8 mouse cellular contexts compared by ENCODE assay signal in the genomic region with DNA sequence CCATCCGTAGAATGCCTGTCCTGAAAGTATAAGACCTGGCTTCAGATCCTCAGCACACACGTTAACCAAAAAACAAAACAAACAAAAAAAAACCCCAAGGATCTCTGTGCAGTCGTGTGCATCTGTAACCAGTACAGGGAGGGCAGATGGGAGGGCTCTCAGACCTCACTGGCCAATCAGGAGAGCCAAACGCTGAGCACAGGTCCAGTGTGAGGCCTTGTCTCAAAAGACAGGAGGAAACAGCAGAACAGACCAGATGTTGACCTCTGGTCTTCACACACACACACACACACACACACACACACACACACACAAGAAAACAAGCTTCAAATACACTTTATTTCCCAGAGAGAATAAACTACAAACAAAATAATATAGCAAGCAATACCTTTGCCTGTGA. TPM values are rescaled to one million over a fixed set of nuclear protein-coding genes. Genes with fewer than 3 reads are reported as not detected.
DNase-seq lines count a peak whose midpoint lies in the region; ATAC-seq and TF ChIP-seq lines count a peak whose summit lies in the region.
"Had no signal": no experiment of that assay in that cellular context is flagged by ENCODE, and none has a peak within 500 bp of the region (broad histone marks: within the 10 kb centered on the region; RNA-seq: fewer than 3 reads in every experiment).

No protein-coding gene starts in this region.

- DNase-seq in lung, postnatal 10 days = peak; percentile 19
- no peak for DNase-seq in lung, adult 2 months
- peak; percentile 59 for DNase-seq in adrenal gland, postnatal 10 days
- DNase-seq in kidney, adult 9 months = peak; percentile 84
- peak; percentile 24 for DNase-seq in skeletal muscle tissue, adult 2 months (ENCODE audit: low read depth, low spot score)
- no peak for DNase-seq in B cell, adult 2 months

- no peak for TF ChIP-seq POLR2A in lung, adult 2 months (IDR thresholded peaks at IDR 0.05; ENCODE audit: borderline replicate concordance, extremely low read depth, low read depth, low read length)

- peaks cover 3% of the 10 kb centered on the region for H3K4me1 ChIP-seq in lung, adult 2 months (ENCODE audit: control insufficient read depth, insufficient read depth, low read length)

- no peak for ATAC-seq in CD4-positive, CD25-positive, alpha-beta regulatory T cell, adult 4 months

- WGBS in lung, adult 2 months = 43% methylated on average over 4 of the region's 4 CpGs

- H3K4me3 ChIP-seq in lung, adult 2 months (replicated peaks; ENCODE audit: extremely low read depth, low read depth, low read length) = no peak overlapping the region
- H3K4me3 ChIP-seq: limb, embryonic 13.5 days had no signal

- no peak for TF ChIP-seq CTCF in lung, adult 2 months (IDR thresholded peaks at IDR 0.05; ENCODE audit: insufficient read depth, low read length)

RNA-seq across cellular contexts. Expression of gene Ppp2r5e, which starts 3.4 kb away (rescaled TPM):
- polyA plus RNA-seq in lung, adult 2 months (2012; rRNA removed) = 13.8 and 23.3 TPM in 2 replicates
- 10 to 100 TPM; 38.1 to 41.3 TPM for total RNA-seq in adrenal gland, postnatal 10 days (2021)
- polyA plus RNA-seq in CD4-positive, CD25-positive, alpha-beta regulatory T cell, adult 4 months (2017; shearing (Covaris generic)) = 1 to 10 TPM; 4.8 to 7.9 TPM

Comparison
In these comparisons a context has a peak if more than half of its experiments do, and no peak if none do; other contexts are left out.
1. DNase-seq: peak in lung, postnatal 10 days (single experiment), adrenal gland, postnatal 10 days (single experiment), kidney, adult 9 months (single experiment) and skeletal muscle tissue, adult 2 months (single experiment); none in lung, adult 2 months (single experiment) and B cell, adult 2 months (0 of 2).